Mouse (Mus musculus) megakaryocyte, embryonic 14.5 days (primary cell): ENCODE measurements at regions not wholly inside any gene's neighbourhood (a gene's known extent, or its start where the extent isn't known, plus 50 kb on each side); places are given as distances from the start of the nearest gene placed in this dataset.

Experiments
- FLI1 ChIP-seq: IDR thresholded peaks from 2 replicates; pipeline ENCODE4 v1.6.1; 2012; ENCODE audit warnings: low read length, inconsistent platforms, mixed read lengths
- GATA1 ChIP-seq: IDR thresholded peaks from 3 replicates; pipeline ENCODE4 v1.6.1; 2012; ENCODE audit warnings: mixed read lengths, low read length, inconsistent platforms, borderline replicate concordance

- TF ChIP-seq GATA1: no peak
- no peak for TF ChIP-seq FLI1
Measured at GRCm38 (mm10) chr15:10866794-10867193, 85.3 kb upstream of the C1qtnf3 start.
